7 mouse cellular contexts compared by ENCODE assay signal in the genomic region with DNA sequence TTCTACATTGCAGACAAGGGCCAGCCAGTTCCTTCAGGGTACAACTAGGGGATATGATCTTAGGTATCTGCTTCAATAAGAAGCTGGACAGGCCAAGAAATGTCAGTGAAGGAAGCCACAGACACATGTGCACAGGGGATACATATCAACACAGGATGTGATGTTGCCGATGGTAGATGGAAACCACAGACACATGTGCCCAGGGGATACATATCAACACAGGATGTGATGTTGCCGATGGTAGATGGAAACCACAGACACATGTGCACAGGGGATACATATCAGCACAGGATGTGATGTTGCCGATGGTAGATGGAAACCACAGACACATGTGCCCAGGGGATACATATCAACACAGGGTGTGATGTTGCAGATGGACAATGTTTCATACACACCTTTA.
DNase-seq lines count a peak whose midpoint lies in the region; ATAC-seq and TF ChIP-seq lines count a peak whose summit lies in the region.
"Not testable (repeated sequence)": the region's sequence is repeated elsewhere in the genome, so short reads cannot be mapped to it uniquely, and the experiment has no call there.

No protein-coding gene starts in this region.

- WGBS in heart, postnatal 0 days, result 59% methylated on average over 3 of the region's 3 CpGs

- peak; percentile 85 for DNase-seq in CD4-positive, CD25-positive, alpha-beta regulatory T cell, adult 2 months (ENCODE audit: low read depth, low spot score)
- DNase-seq in T-cell, adult 2 months (ENCODE audit: low spot score), result peak; percentile 82
- DNase-seq in heart, postnatal 0 days (ENCODE audit: low spot score), result not testable (repeated sequence)
- peak; percentile 56 to 71 for DNase-seq in natural killer cell, adult 2 months (ENCODE audit: low spot score in 2 of 2)
- peak; percentile 88 for DNase-seq in splenic B cell, adult 2 months (ENCODE audit: low read depth, low spot score)
- peak; percentile 36 to 58 for DNase-seq in thymus, postnatal 36 days

- peak overlapping the region; percentile 30; the same call in 1 of the 2 replicates for H3K27ac ChIP-seq in heart, postnatal 0 days (ENCODE audit: low read depth)

- not testable (repeated sequence) for ATAC-seq in heart, postnatal 0 days (ENCODE audit: insufficient read depth, low read depth)
- peak; percentile 93 for ATAC-seq in megakaryocyte, adult 5-6 weeks (ENCODE audit: poor library complexity, severe bottlenecking)

- H3K36me3 ChIP-seq in heart, postnatal 0 days (replicated peaks; ENCODE audit: control insufficient read depth, insufficient read depth, low read length), result peaks cover 91% of the 10 kb centered on the region
- H3K36me3 ChIP-seq in splenic B cell, adult 2 months (ENCODE audit: control insufficient read depth, insufficient read depth, low read length, poor library complexity, severe bottlenecking), result not testable (repeated sequence)

- not testable (repeated sequence) for TF ChIP-seq CTCF in heart, postnatal 0 days (IDR thresholded peaks at IDR 0.05; ENCODE audit: low read depth)

- H3K4me1 ChIP-seq in heart, postnatal 0 days (ENCODE audit: control insufficient read depth, insufficient read depth), result not testable (repeated sequence)

- H3K4me2 ChIP-seq in heart, postnatal 0 days (ENCODE audit: low read depth, low read length), result not testable (repeated sequence)

- not testable (repeated sequence) for H3K4me3 ChIP-seq in heart, postnatal 0 days (ENCODE audit: low read depth, low read length)

- TF ChIP-seq EP300 in heart, postnatal 0 days (IDR thresholded peaks at IDR 0.05; ENCODE audit: low read depth), result not testable (repeated sequence)

- H3K9ac ChIP-seq in heart, postnatal 0 days (replicated peaks; ENCODE audit: low read depth, low read length), result not testable (repeated sequence)

- not testable (repeated sequence) for H3K9me3 ChIP-seq in heart, postnatal 0 days (replicated peaks; ENCODE audit: control insufficient read depth, low read length)

- not testable (repeated sequence) for H3K27me3 ChIP-seq in heart, postnatal 0 days (ENCODE audit: control insufficient read depth, insufficient read depth, low read length); splenic B cell, adult 2 months (ENCODE audit: control insufficient read depth, insufficient read depth, low read length, poor library complexity, severe bottlenecking)
